ENCODE assay signal across 9 mouse cellular contexts in genomic region chr14:48664841-48665815, GRCm38 (mm10). TPM values are rescaled to one million over a fixed set of nuclear protein-coding genes. Genes with fewer than 3 reads are reported as not detected.
A peak's percentile ranks its signal among the peaks of the same experiment; 100 is the strongest.
DNase-seq lines count a peak whose midpoint lies in the region; ATAC-seq lines count a peak whose summit lies in the region.
"Had no signal": no experiment of that assay in that cellular context is flagged by ENCODE, and none has a peak within 500 bp of the region (broad histone marks: within the 10 kb centered on the region; RNA-seq: fewer than 3 reads in every experiment).

No protein-coding gene starts in this region.

- ATAC-seq in cerebellum, adult (ENCODE audit: insufficient number of reproducible peaks, low FRiP score, low TSS enrichment) = no peak
- ATAC-seq in forebrain, embryonic 13.5 days = peak; percentile 37; the same call in 1 of the 2 replicates

- H3K27ac ChIP-seq in forebrain, embryonic 13.5 days = peak overlapping the region; percentile 53
- H3K27ac ChIP-seq in limb, embryonic 10.5 days = no peak overlapping the region
- H3K27ac ChIP-seq: neural tube, embryonic 13.5 days had no signal

- H3K4me2 ChIP-seq in forebrain, embryonic 13.5 days = peak overlapping the region; percentile 53
- H3K4me2 ChIP-seq: neural tube, embryonic 13.5 days had no signal

- peak overlapping the region; percentile 44 for H3K4me3 ChIP-seq in forebrain, embryonic 13.5 days
- H3K4me3 ChIP-seq in limb, embryonic 10.5 days = peak overlapping the region; percentile 36
- H3K4me3 ChIP-seq: neural tube, embryonic 13.5 days had no signal

- under 1% methylated on average over 49 of the region's 50 CpGs for WGBS in forebrain, embryonic 13.5 days
- WGBS in limb, embryonic 10.5 days = under 1% methylated on average over 50 of the region's 50 CpGs

- H3K9me3 ChIP-seq in forebrain, embryonic 13.5 days (replicated peaks) = no peaks in the 10 kb centered on the region
- no peaks in the 10 kb centered on the region for H3K9me3 ChIP-seq in limb, embryonic 10.5 days (replicated peaks)
- H3K9me3 ChIP-seq: neural tube, embryonic 13.5 days had no signal

- peaks cover 88% of the 10 kb centered on the region for H3K27me3 ChIP-seq in forebrain, embryonic 13.5 days
- H3K27me3 ChIP-seq in limb, embryonic 10.5 days (ENCODE audit: low read depth, poor library complexity, severe bottlenecking) = peaks cover 100% of the 10 kb centered on the region

- DNase-seq in cerebellum, adult 18-20 months = peak; percentile 33 to 53
- DNase-seq in R1 (ENCODE audit: low read depth, low spot score) = peak; percentile 72
- peak; percentile 76 for DNase-seq in limb, embryonic 10.5 days (ENCODE audit: low spot score)
- DNase-seq in frontal cortex, adult 2 months (ENCODE audit: extremely low spot score in 1 of 2, low spot score in 1 of 2) = no peak
- DNase-seq in left cerebral cortex, adult 8-10 months (ENCODE audit: low spot score in 2 of 2) = no peak
- no peak for DNase-seq in left cerebral cortex, adult 18-20 months (ENCODE audit: low spot score in 2 of 2)

- H3K9ac ChIP-seq in forebrain, embryonic 13.5 days = peak overlapping the region; percentile 69
- H3K9ac ChIP-seq: neural tube, embryonic 13.5 days had no signal

- H3K36me3 ChIP-seq in forebrain, embryonic 13.5 days (ENCODE audit: poor library complexity, severe bottlenecking) = no peaks in the 10 kb centered on the region
- H3K36me3 ChIP-seq in limb, embryonic 10.5 days = no peaks in the 10 kb centered on the region
- H3K36me3 ChIP-seq: neural tube, embryonic 13.5 days had no signal

- peaks cover 71% of the 10 kb centered on the region for H3K4me1 ChIP-seq in forebrain, embryonic 13.5 days
- peaks cover 38% of the 10 kb centered on the region for H3K4me1 ChIP-seq in limb, embryonic 10.5 days

RNA-seq across cellular contexts. Expression of gene Otx2, which starts 8.5 kb away (rescaled TPM):
- 24.9 and 36.8 TPM in 2 replicates for polyA plus RNA-seq in forebrain, embryonic 13.5 days (2015; fragmentation: Nextera tagmentation; extraction: Ambion mirVana)
- 0.06 TPM in 1 of 2 replicates, not detected in the other for polyA plus RNA-seq in limb, embryonic 10.5 days (2016; fragmentation: Nextera tagmentation; extraction: Ambion mirVana)
- 0.38 and 0.52 TPM in 2 replicates for polyA plus RNA-seq in frontal cortex, adult 2 months (2012; rRNA removed)
- total RNA-seq in left cerebral cortex, adult 8-10 months (2022) = 1 to 10 TPM in 3 of 4 experiments, under 1 TPM in 1; 0.50 to 3.8 (median 1.9) TPM
- under 1 TPM in 1 of 2 experiments, not detected in 1; 0.35 TPM for total RNA-seq in left cerebral cortex, adult 18-20 months (2021)
- polyA plus RNA-seq: neural tube, embryonic 13.5 days had no signal

Comparison
In these comparisons a context has a peak if more than half of its experiments do, and no peak if none do; other contexts are left out.
1. DNase-seq: peak in cerebellum, adult 18-20 months (2 of 2), R1 (single experiment) and limb, embryonic 10.5 days (single experiment); none in frontal cortex, adult 2 months (0 of 2), left cerebral cortex, adult 8-10 months (0 of 2) and left cerebral cortex, adult 18-20 months (0 of 2).
2. RNA of gene Otx2, which starts 8.5 kb away (polyA plus RNA-seq): 24.9 to 36.8 TPM in forebrain, embryonic 13.5 days; 0.38 to 0.52 TPM in frontal cortex, adult 2 months and 0.06 TPM in limb, embryonic 10.5 days; every median in the first group is over 10 times any median in the second.